Mouse (Mus musculus) gastrocnemius, postnatal 36 days (tissue): ENCODE results near the gene Tapt1. TPM values are rescaled to one million over a fixed set of nuclear protein-coding genes. Genes with fewer than 3 reads are reported as not detected.
"Not testable (repeated sequence)": the region's sequence is repeated elsewhere in the genome, so short reads cannot be mapped to it uniquely, and the experiment has no call there.

Experiments used
- DNase-seq, 2 experiments: peaks; one replicate each; pipeline ENCODE4 v3.0.0; 2022
- intact Hi-C: fragments of 180-260 bp; cut with DNase I; formaldehyde crosslinking; loops from one replicate; pipeline ENCODE4 v1.15.1; 2025
- long read RNA-seq, 2 experiments: library from polyadenylated mRNA; stranded (forward); transcript quantifications; one replicate each; pipeline ENCODE4 v2.0.0; 2021
- total RNA-seq, 2 experiments: library from RNA; stranded (reverse); gene quantifications; 2 replicates each; pipeline ENCODE4 v1.2.3; 2021

The Tapt1 gene
- total RNA-seq = 10 to 100 TPM; 37.0 to 37.4 TPM
- long read RNA-seq, experiment 1, transcript Tapt1-201 (14 exons, 3,513 nt) = major isoform, 20 of 25 reads
- long read RNA-seq, experiment 1, partial matches to known transcripts = 0 of 25 reads
- long read RNA-seq, experiment 1, other reads (novel, unspliced or antisense) = 5 of 25 reads
- long read RNA-seq, experiment 2, transcript Tapt1-201 (14 exons, 3,513 nt) = major isoform, 36 of 52 reads
- long read RNA-seq, experiment 2, partial matches to known transcripts = 0 of 52 reads
- long read RNA-seq, experiment 2, other reads (novel, unspliced or antisense) = 16 of 52 reads

GRCm38 (mm10) chr5:44226521-44227461 is at the start of gene Tapt1:
Gene Tapt1 (minus strand): TSS chr5:44226626.
- intact Hi-C loops = loop anchor here (10.0 kb wide), 1 partner anchor 1288 kb away; no protein-coding TSS in a partner anchor
- peak; percentile 79 to 84 for DNase-seq

- no peak for DNase-seq
- intact Hi-C loops = no loop called here
These were observed 45.1 kb upstream of the Tapt1 start for GRCm38 (mm10) chr5:44271564-44271963.

GRCm38 (mm10) chr5:44268524-44268923 is 42.1 kb upstream of the Tapt1 start:
- intact Hi-C loops = loop anchor here (2.0 kb wide), 1 partner anchor 102 kb away; no protein-coding TSS in a partner anchor
- DNase-seq = not testable (repeated sequence)

GRCm38 (mm10) chr5:44261691-44262090 is 35.3 kb upstream of the Tapt1 start:
- DNase-seq = no peak
- intact Hi-C loops = no loop called here

- DNase-seq = no peak
- intact Hi-C loops = no loop called here
These were observed 34.7 kb upstream of the Tapt1 start for GRCm38 (mm10) chr5:44261172-44261571.

GRCm38 (mm10) chr5:44259678-44260077 is 33.3 kb upstream of the Tapt1 start:
- DNase-seq = no peak
- intact Hi-C loops = no loop called here

GRCm38 (mm10) chr5:44258163-44258562 is 31.7 kb upstream of the Tapt1 start:
- intact Hi-C loops = no loop called here

GRCm38 (mm10) chr5:44257401-44257800 is 31.0 kb upstream of the Tapt1 start:
- intact Hi-C loops = no loop called here

More at GRCm38 (mm10) chr5:44258163-44258562, 31.7 kb upstream of the Tapt1 start:
- DNase-seq = no peak

GRCm38 (mm10) chr5:44256512-44256911 is 30.1 kb upstream of the Tapt1 start:
- intact Hi-C loops = no loop called here
- no peak for DNase-seq

More at GRCm38 (mm10) chr5:44257401-44257800, 31.0 kb upstream of the Tapt1 start:
- no peak for DNase-seq

- DNase-seq = no peak
These were observed 29.5 kb upstream of the Tapt1 start for GRCm38 (mm10) chr5:44255756-44256398.

GRCm38 (mm10) chr5:44253449-44253848 is 27.0 kb upstream of the Tapt1 start:
- intact Hi-C loops = no loop called here
- no peak for DNase-seq

More at GRCm38 (mm10) chr5:44255756-44256398, 29.5 kb upstream of the Tapt1 start:
- intact Hi-C loops = no loop called here

GRCm38 (mm10) chr5:44252395-44252794 is 26.0 kb upstream of the Tapt1 start:
- DNase-seq = no peak
- intact Hi-C loops = no loop called here

GRCm38 (mm10) chr5:44250211-44250955 is 24.0 kb upstream of the Tapt1 start:
- intact Hi-C loops = no loop called here
- no peak for DNase-seq

- intact Hi-C loops = no loop called here
- no peak for DNase-seq
These were observed 22.9 kb upstream of the Tapt1 start for GRCm38 (mm10) chr5:44249363-44249762.

GRCm38 (mm10) chr5:44246493-44247217 is 20.2 kb upstream of the Tapt1 start:
- intact Hi-C loops = no loop called here
- DNase-seq = no peak

GRCm38 (mm10) chr5:44244894-44245423 is 18.5 kb upstream of the Tapt1 start:
- DNase-seq = no peak
- intact Hi-C loops = no loop called here

GRCm38 (mm10) chr5:44242828-44243227 is 16.4 kb upstream of the Tapt1 start:
- DNase-seq = no peak
- intact Hi-C loops = no loop called here

- intact Hi-C loops = no loop called here
- no peak for DNase-seq
These were observed 15.3 kb upstream of the Tapt1 start for GRCm38 (mm10) chr5:44241726-44242125.
